Mouse (Mus musculus) small intestine, adult 2 months (tissue): ENCODE data around the gene Tmprss3.

Experiments used
- CTCF ChIP-seq: fragments of 200-500 bp; IDR thresholded peaks from 2 replicates; pipeline ENCODE4 v1.5.1; 2012; ENCODE audit warnings: low read depth, mild to moderate bottlenecking, control low read depth, inconsistent platforms, low read length, moderate library complexity, mixed read lengths; ENCODE audit not compliant: insufficient replicate concordance, insufficient read length; ENCODE audit errors: extremely low read depth
- POLR2A ChIP-seq: fragments of 200-500 bp; IDR thresholded peaks from 2 replicates; pipeline ENCODE4 v1.6.1; 2012; ENCODE audit warnings: low read depth, mild to moderate bottlenecking, control low read depth, inconsistent platforms, low read length, moderate library complexity

DNA sequence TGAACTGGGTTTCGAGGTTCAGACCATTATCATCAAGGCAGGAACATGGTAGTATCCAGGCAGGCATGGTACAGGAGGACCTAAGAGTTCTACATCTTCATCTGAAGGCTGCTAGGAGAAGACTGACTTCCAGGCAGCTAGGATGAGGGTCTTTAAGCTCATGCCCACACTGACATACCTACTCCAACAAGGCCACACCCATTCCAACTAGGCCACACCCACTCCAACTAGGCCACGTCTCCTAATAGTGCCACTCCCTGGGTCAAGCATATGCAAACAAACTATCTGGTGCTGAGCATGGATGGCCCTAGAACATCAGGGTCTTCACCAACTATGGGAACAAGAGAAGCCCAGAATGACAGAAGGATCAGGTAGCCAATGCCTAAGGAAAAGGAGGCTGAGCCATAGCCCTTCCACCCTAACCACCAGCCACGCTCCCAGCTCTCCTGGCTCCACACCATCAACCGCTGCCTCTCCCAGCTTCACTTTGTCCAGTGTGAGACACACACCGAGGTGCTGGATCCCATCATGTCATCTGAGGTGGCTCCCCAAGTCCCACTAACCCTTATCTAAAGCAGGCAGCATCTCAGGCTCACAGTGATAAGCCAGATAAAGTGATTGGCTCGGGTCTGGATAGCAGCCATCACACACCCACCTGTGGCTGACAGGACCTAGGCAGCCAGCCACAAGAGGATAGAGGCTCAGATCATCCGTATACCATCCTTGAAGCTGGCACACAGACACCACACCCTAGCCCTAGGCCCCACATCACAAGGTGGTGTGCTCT is 39.6 kb upstream of the Tmprss3 start:
- TF ChIP-seq POLR2A (no peak), CTCF (no peak)
